Mouse (Mus musculus) lung, postnatal 0 days (tissue): ENCODE data around the gene Mlip. TPM values are rescaled to one million over a fixed set of nuclear protein-coding genes. Genes with fewer than 3 reads are reported as not detected.

ENCODE experiments used
- ATAC-seq: fragments of 200-750 bp; cut with Nextera tagmentation; 2 replicates; pipeline ENCODE4 v1.8.0; 2017; ENCODE audit warnings: moderate library complexity
- DNase-seq: peaks from one replicate; pipeline ENCODE4 v3.0.0-alpha.2; 2016; ENCODE audit warnings: low spot score
- H3K27ac ChIP-seq: fragments of 300-500 bp; sonication (generic); 2 replicates; pipeline ENCODE4 v1.5.1; 2014; ENCODE audit warnings: antibody characterized with exemption, mild to moderate bottlenecking, low read length, mixed read lengths
- H3K27me3 ChIP-seq: fragments of 300-500 bp; sonication (generic); replicated peaks from 2 replicates; pipeline ENCODE4 v1.6.1; 2014; ENCODE audit warnings: low read length, mixed read lengths; ENCODE audit not compliant: insufficient read depth
- H3K36me3 ChIP-seq: fragments of 300-500 bp; sonication (generic); 2 replicates; pipeline ENCODE4 v1.6.1; 2014; ENCODE audit warnings: low read length, mixed read lengths; ENCODE audit not compliant: insufficient read depth
- H3K4me1 ChIP-seq: fragments of 300-500 bp; sonication (generic); 2 replicates; pipeline ENCODE4 v1.6.1; 2014; ENCODE audit warnings: antibody characterized with exemption, low read depth, low read length, mixed read lengths; ENCODE audit not compliant: insufficient read depth
- H3K4me2 ChIP-seq: fragments of 300-500 bp; sonication (generic); replicated peaks from 2 replicates; pipeline ENCODE4 v1.6.1; 2014; ENCODE audit warnings: low read depth, mild to moderate bottlenecking, low read length, moderate library complexity, mixed read lengths
- H3K4me3 ChIP-seq: fragments of 300-500 bp; sonication (generic); 2 replicates; pipeline ENCODE4 v1.5.1; 2014; ENCODE audit warnings: low read depth, low read length
- H3K9ac ChIP-seq: fragments of 300-500 bp; sonication (generic); replicated peaks from 2 replicates; pipeline ENCODE4 v1.6.1; 2014; ENCODE audit warnings: low read depth, mild to moderate bottlenecking
- H3K9me3 ChIP-seq: fragments of 300-500 bp; sonication (generic); 2 replicates; pipeline ENCODE4 v1.6.1; 2016; ENCODE audit warnings: low read length, mixed read lengths
- CTCF ChIP-seq: IDR thresholded peaks from 2 replicates; pipeline ENCODE4 v1.5.1; 2016; ENCODE audit warnings: antibody characterized with exemption, mild to moderate bottlenecking
- EP300 ChIP-seq: IDR thresholded peaks from 2 replicates; pipeline ENCODE4 v1.6.1; 2016; ENCODE audit warnings: antibody characterized with exemption, mild to moderate bottlenecking, control low read depth
- whole genome bisulfite sequencing: fragments of 180-500 bp; shearing (Covaris S2); extraction: QIAGEN DNeasy Blood & Tissue Kit; methylation state at CpG from one replicate; pipeline ENCODE4 v1.1.7; 2014; 5-methylcytosine and 5-hydroxymethylcytosine counted together
- polyA plus RNA-seq: library from polyadenylated mRNA; unstranded; fragments of >200 nt; fragmentation: Nextera tagmentation; extraction: Ambion mirVana; gene quantifications from 2 replicates; pipeline ENCODE4 v1.2.1, GENCODE M21; 2015

Gene Mlip
- polyA plus RNA-seq, 1 experiment from 2014 or later = 1.8 TPM

DNA sequence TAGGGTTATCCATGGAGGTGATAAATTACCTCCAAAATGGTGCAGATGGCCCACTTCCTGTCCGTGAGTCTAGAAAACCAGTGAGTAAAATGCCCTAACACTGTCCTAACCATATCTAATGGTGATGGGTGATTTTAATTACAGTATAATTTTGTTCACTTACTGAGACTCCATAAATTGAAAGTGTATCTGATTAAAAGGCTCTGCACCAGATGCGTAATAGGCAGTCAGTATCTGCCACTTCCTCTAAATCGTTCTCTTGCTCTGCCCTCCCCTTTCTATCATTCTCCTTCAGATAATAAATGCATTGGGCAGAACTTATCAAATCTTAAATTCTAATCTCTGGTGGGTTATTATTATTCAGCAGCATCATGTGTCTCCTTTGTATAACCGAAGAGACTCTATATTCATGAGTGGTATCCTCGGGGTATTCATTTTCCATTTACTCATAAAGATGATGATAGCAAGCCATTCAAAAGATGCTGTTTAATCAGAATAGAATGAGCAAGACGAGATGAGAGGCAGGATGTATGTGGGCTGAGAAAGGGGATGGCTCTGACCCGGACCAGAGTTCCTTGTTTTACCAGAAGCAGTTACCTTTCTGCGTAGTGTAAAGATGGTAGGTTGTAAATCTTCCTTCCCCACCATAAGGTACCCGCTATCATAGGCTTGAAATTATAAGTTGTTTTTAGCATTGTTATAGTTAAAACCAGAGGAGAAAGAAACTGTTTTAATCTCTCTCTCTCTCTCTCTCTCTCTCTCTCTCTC, 298.2 kb downstream of the Mlip start:
- H3K27ac ChIP-seq = no peak overlapping the region
- no peak overlapping the region for H3K4me2 ChIP-seq
- no peaks in the 10 kb centered on the region for H3K4me1 ChIP-seq
- ATAC-seq (no peak), DNase-seq (no peak)
- 77% methylated on average over 9 of the region's 9 CpGs for WGBS
- H3K9me3 ChIP-seq = no peaks in the 10 kb centered on the region
- no peak for TF ChIP-seq EP300
- no peak for TF ChIP-seq CTCF
- H3K4me3 ChIP-seq = no peak overlapping the region
- H3K9ac ChIP-seq = no peak overlapping the region
- H3K27me3 ChIP-seq = no peaks in the 10 kb centered on the region
- no peaks in the 10 kb centered on the region for H3K36me3 ChIP-seq

Other genes with a start within 250 kb of the Mlip start
- gene Lrrc1, start 191.9 kb upstream of the Mlip start, polyA plus RNA-seq = 15.5 and 16.5 TPM in 2 replicates